Mouse (Mus musculus) megakaryocyte, embryonic 14.5 days (primary cell): Measurements from ENCODE around the gene Vax2. TPM values are rescaled to one million over a fixed set of nuclear protein-coding genes. Genes with fewer than 3 reads are reported as not detected.

Experiments used
- H3K27me3 ChIP-seq: replicated peaks from 2 replicates; pipeline ENCODE3; 2012; ENCODE audit warnings: inconsistent platforms
- H3K36me3 ChIP-seq: replicated peaks from 2 replicates; pipeline ENCODE3; 2012; ENCODE audit warnings: low read length, inconsistent platforms, mixed read lengths
- H3K4me1 ChIP-seq: 2 replicates; pipeline ENCODE4 v1.6.1; 2012; ENCODE audit warnings: inconsistent platforms
- H3K4me3 ChIP-seq: replicated peaks from 2 replicates; pipeline ENCODE3; 2012; ENCODE audit warnings: moderate library complexity, mild to moderate bottlenecking, inconsistent platforms
- H3K9me3 ChIP-seq: 2 replicates; pipeline ENCODE4 v1.6.1; 2012; ENCODE audit warnings: inconsistent platforms
- FLI1 ChIP-seq: IDR thresholded peaks from 2 replicates; pipeline ENCODE4 v1.6.1; 2012; ENCODE audit warnings: low read length, inconsistent platforms, mixed read lengths
- GATA1 ChIP-seq: IDR thresholded peaks from 3 replicates; pipeline ENCODE4 v1.6.1; 2012; ENCODE audit warnings: mixed read lengths, low read length, inconsistent platforms, borderline replicate concordance
- polyA plus RNA-seq: library from polyadenylated mRNA; stranded (reverse); fragments of >175 nt; gene quantifications from 2 replicates; pipeline ENCODE4 v1.2.3, GENCODE M21; 2012; ENCODE audit warnings: low replicate concordance; ENCODE audit not compliant: insufficient read depth

The Vax2 gene
- polyA plus RNA-seq: 0.19 TPM in 1 of 2 replicates, not detected in the other

- peak within 1 kb of the TSS; percentile 90 for H3K4me3 ChIP-seq
- peaks cover 100% of the 10 kb centered on the region for H3K27me3 ChIP-seq
- H3K4me1 ChIP-seq: peaks cover 50% of the 10 kb centered on the region
- H3K36me3 ChIP-seq: no peaks in the 10 kb centered on the region
- no peaks in the 10 kb centered on the region for H3K9me3 ChIP-seq
- TF ChIP-seq GATA1: no peak
- no peak for TF ChIP-seq FLI1
Observed at GRCm38 (mm10) chr6:83711067-83711675, at the start of gene Vax2. Gene Vax2, plus strand, starts transcription at chr6:83711264.

- no peak for TF ChIP-seq GATA1
- TF ChIP-seq FLI1: no peak
- peaks cover 59% of the 10 kb centered on the region for H3K27me3 ChIP-seq
- no peaks in the 10 kb centered on the region for H3K36me3 ChIP-seq
- no peak overlapping the region for H3K4me3 ChIP-seq
- H3K9me3 ChIP-seq: no peaks in the 10 kb centered on the region
- H3K4me1 ChIP-seq: peaks cover 8% of the 10 kb centered on the region
Observed at GRCm38 (mm10) chr6:83665009-83665408, 46.1 kb upstream of the Vax2 start.

- H3K9me3 ChIP-seq: no peaks in the 10 kb centered on the region
- no peak overlapping the region for H3K4me3 ChIP-seq
- no peaks in the 10 kb centered on the region for H3K36me3 ChIP-seq
- no peak for TF ChIP-seq FLI1
- TF ChIP-seq GATA1: no peak
- no peaks in the 10 kb centered on the region for H3K4me1 ChIP-seq
- peaks cover 62% of the 10 kb centered on the region for H3K27me3 ChIP-seq
Observed at GRCm38 (mm10) chr6:83673395-83673794, 37.7 kb upstream of the Vax2 start.

DNA sequence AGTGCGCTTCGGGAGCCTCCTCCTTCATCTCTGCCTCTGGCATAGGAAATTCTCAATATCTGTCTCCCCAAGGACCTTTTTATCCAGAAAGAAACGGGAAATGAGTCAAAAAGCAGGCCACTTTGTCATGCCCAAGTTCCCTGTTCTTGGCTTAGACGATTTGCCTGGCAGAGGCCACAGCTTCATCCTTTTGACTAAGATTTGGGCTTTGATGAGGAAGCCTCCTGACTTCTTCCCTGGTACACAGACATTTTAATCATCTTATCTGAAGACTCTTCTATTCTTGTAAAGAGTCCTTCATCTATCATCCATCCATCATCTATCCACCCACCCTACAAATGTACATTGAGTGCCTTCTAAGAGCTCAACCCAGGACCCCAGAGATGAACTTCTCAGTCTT, 33.3 kb upstream of the Vax2 start, which contains the start of gene Cd207:
Cd207 (minus strand) TSS at position 101 of the 400 bp plus-strand sequence.
- H3K4me3 ChIP-seq: no peak within 1 kb of the TSS
- no peaks in the 10 kb centered on the region for H3K9me3 ChIP-seq
- H3K4me1 ChIP-seq: no peaks in the 10 kb centered on the region
- H3K36me3 ChIP-seq: no peaks in the 10 kb centered on the region
- no peak for TF ChIP-seq FLI1
- no peak for TF ChIP-seq GATA1
- peaks cover 60% of the 10 kb centered on the region for H3K27me3 ChIP-seq

- H3K9me3 ChIP-seq: no peaks in the 10 kb centered on the region
- TF ChIP-seq FLI1 (no peak), GATA1 (no peak)
- H3K27me3 ChIP-seq: peaks cover 82% of the 10 kb centered on the region
- H3K4me3 ChIP-seq: no peak overlapping the region
- no peaks in the 10 kb centered on the region for H3K36me3 ChIP-seq
- peaks cover 25% of the 10 kb centered on the region for H3K4me1 ChIP-seq
Observed at GRCm38 (mm10) chr6:83689374-83689773, 21.7 kb upstream of the Vax2 start.

DNA sequence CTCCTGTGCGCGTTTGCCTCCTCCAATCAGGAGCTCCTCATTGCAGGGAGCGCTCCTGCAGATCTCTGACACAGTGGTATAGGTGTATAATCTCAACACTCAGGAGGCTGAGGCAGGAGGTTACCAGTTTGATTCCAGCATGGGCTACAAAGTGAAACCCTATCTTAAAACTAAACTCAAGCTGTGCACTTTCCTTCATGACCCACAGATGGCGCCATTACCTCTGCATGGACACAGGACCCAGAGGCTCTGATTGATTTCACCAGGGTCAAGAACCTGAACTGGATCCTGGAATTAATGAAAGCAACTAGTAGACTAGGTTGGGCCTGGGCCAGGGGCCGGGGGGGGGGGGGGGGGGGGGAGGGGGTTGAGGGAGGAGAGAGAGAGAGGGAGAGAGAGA, 20.8 kb upstream of the Vax2 start:
- Histone ChIP-seq H3K9me3 (no peaks in the 10 kb centered on the region), H3K36me3 (no peaks in the 10 kb centered on the region), H3K4me1 (peaks cover 27% of the 10 kb centered on the region), H3K27me3 (peaks cover 84% of the 10 kb centered on the region), H3K4me3 (peak overlapping the region; percentile 66)
- TF ChIP-seq GATA1: no peak
- no peak for TF ChIP-seq FLI1

DNA sequence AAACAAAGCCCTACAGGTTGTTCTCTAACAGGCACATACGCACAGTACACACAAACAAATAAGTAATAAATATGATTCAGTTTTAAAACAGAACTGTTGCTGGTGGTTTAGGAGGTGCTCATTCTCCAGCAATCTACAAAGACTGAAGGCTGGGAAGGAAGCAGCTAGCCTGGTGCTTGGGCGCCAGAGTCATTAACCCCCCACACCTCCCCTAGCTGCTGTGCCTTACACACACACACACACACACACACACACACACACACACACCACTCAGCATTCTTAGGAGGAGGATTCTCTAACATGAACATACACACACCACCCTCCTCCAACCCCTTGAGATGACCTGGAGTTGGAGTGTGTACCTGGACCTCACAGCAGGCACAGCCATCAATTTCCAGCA, 20.1 kb upstream of the Vax2 start:
- Histone ChIP-seq H3K4me1 (peaks cover 27% of the 10 kb centered on the region), H3K4me3 (no peak overlapping the region), H3K27me3 (peaks cover 84% of the 10 kb centered on the region), H3K9me3 (no peaks in the 10 kb centered on the region), H3K36me3 (no peaks in the 10 kb centered on the region)
- TF ChIP-seq FLI1 (no peak), GATA1 (no peak)

DNA sequence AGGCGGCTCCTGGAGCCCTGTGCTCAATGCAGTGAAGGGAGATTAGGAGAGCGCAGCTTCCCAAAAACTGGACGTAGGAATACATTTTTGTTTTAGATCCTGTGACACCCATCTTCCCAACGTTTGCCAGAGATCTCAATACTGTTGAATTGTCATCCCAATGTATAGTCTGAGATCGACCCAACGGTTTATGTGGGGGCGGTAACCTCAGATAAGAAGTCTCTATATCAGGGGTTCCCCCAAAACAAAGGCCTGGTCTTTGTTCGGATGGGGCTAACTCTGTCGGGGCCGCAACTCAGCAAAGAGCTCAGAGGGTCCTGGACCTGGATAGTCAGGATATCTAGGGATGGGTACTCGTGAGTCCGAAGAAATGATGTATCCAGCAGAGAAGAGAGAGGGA, 18.1 kb upstream of the Vax2 start:
- Histone ChIP-seq H3K9me3 (no peaks in the 10 kb centered on the region), H3K36me3 (no peaks in the 10 kb centered on the region), H3K4me1 (peaks cover 32% of the 10 kb centered on the region), H3K4me3 (no peak overlapping the region), H3K27me3 (peaks cover 89% of the 10 kb centered on the region)
- no peak for TF ChIP-seq GATA1

DNA sequence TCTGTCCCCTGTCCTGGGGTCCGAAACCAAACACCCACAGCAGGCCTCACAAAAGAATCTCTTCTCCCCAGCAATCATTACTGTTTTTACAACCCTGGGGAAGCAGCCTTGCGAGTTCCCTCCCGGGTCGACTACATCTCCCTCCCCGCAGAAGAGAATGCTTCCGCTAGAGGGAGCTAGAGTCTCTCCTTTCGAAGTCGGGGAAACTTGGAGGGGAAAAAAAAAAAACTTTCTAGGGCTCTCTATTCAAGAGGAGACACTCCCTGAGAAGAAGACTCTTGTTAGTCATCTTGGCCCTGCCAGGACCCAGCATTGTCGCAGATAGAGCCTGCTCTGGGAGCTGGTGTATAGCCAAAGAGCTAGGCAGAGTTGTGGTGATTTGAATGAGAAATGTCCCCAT, 17.2 kb upstream of the Vax2 start:
- TF ChIP-seq GATA1: no peak
- TF ChIP-seq FLI1: no peak
- H3K9me3 ChIP-seq: no peaks in the 10 kb centered on the region
- H3K27me3 ChIP-seq: peaks cover 94% of the 10 kb centered on the region
- H3K36me3 ChIP-seq: no peaks in the 10 kb centered on the region
- H3K4me3 ChIP-seq: no peak overlapping the region
- peaks cover 32% of the 10 kb centered on the region for H3K4me1 ChIP-seq

- no peak for TF ChIP-seq GATA1
- no peak for TF ChIP-seq FLI1
- Histone ChIP-seq H3K36me3 (no peaks in the 10 kb centered on the region), H3K27me3 (peaks cover 96% of the 10 kb centered on the region), H3K4me3 (no peak overlapping the region), H3K4me1 (peaks cover 26% of the 10 kb centered on the region), H3K9me3 (no peaks in the 10 kb centered on the region)
Observed at GRCm38 (mm10) chr6:83695731-83696130, 15.3 kb upstream of the Vax2 start.
